Mouse (Mus musculus): ENCODE measurements around the gene Cplx3. TPM values are rescaled to one million over a fixed set of nuclear protein-coding genes. Genes with fewer than 3 reads are reported as not detected.

Gene Cplx3
- total RNA-seq, 4 experiments from 2014 or later = 15.3 to 21.3 (median 19.1) TPM

- peak in 1 of 2 experiments; percentile 75 for DNase-seq (ENCODE audit: low spot score in 2 of 2)
Observed at GRCm38 (mm10) chr9:57601353-57601706, 4.8 kb downstream of the Cplx3 start.

GRCm38 (mm10) chr9:57600620-57601352 is 5.3 kb downstream of the Cplx3 start:
- DNase-seq (ENCODE audit: low spot score in 2 of 2) = no peak

DNA sequence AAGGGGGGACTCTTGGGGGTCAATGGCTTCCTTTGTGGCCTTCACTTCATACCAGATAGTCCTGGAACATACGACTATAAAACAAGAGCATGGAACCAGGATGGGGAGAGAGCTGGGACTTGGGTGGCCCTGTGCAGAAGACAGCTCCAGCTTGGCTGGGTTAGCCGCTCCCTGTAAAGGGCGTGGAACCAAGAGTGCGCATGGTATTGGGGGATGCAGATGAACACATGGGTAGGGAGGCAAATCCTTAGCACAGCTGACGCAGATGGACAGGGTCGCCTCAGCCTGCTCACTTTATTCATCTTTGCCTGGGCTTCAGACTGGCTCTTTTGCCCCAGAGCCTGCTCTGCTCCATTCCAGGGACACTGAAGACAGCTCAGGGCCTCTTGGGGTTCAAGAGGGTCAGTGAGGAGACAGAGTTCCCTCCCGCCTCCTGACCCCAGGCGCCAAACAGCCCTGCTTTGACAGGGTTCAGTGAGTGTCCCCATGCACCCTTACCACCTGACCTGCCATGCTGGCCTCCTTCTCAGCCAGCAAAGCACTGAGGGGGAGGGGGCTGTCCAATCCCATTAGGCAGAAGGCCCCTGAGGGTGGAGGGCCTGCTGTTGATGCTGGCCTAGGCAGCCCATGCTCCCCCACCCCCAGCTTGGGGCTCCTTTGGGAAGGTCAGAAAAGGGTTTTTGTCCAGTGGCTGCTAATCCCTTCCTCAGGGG is 7.1 kb downstream of the Cplx3 start:
- no peak for DNase-seq (ENCODE audit: low spot score in 2 of 2)

DNA sequence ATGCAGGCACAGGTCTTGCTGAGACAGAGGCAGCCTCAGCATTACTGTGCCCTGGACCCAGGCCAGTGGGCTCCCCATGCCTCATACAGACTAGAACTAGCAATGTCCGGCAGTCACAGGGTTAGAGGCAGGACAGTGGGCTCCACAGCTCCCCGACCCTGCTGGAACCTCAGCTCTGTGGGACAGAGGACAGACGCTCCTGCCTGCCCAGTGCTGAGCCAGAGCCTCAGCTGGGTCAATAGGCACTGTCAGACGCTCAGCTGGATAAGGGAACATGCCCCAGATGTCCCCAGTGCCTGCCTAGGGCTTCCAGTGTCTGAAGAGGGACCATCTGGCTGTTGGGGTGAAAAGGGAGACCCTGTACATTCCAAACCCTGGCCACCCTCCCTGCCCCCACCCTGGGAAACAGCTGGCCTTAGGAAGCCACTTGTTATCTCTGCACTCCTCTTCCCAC is 8.1 kb downstream of the Cplx3 start:
- no peak for DNase-seq (ENCODE audit: low spot score in 2 of 2)

GRCm38 (mm10) chr9:57597265-57597664 is 8.8 kb downstream of the Cplx3 start:
- no peak for DNase-seq (ENCODE audit: low spot score in 2 of 2)

DNA sequence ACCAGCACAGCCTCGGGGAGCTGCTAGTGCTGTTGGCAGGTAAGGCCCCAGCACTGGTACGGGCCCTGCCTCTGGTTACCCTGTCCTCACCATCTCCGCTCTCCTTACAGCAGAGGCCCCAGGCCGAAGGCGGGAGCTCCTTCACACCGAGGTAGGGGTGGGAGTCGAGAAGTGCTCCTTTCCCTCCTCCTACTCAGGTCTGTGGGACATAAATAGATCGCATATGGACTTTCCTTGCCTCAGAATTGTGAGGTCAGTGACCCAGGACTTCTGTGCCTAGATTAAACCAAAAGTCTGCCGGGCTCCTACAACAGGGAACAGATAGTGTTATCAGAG is 11.9 kb downstream of the Cplx3 start:
- DNase-seq (ENCODE audit: low spot score in 2 of 2) = no peak

- DNase-seq (ENCODE audit: low spot score in 2 of 2) = no peak
Observed at GRCm38 (mm10) chr9:57593454-57594173, 12.5 kb downstream of the Cplx3 start.

GRCm38 (mm10) chr9:57590726-57591125 is 15.4 kb downstream of the Cplx3 start:
- DNase-seq (ENCODE audit: low spot score in 2 of 2) = no peak

GRCm38 (mm10) chr9:57589224-57590126 is 16.6 kb downstream of the Cplx3 start, which contains the start of gene Ulk3:
Ulk3 (plus strand) TSS chr9:57589452.
- DNase-seq (ENCODE audit: low spot score in 2 of 2) = peak; percentile 63 to 73

DNA sequence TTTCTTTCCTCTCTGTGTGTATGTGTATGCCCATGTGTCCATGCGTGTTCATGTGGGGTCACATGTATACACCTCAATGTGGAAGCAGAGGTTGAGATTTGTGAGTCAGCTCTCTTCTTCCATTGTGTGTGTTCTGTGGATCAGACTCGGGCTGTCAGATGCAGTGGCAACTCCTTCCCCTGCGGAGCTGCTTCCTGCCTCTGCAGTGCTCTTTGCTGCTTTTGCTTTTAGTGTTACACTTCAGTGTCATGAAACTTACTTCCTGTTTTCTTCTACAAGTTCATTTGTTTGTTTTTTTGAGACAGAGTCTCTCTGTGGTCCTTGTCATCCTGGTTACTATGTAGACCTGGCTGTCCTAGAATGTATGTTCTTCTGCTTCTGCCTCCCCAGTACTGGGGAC is 21.1 kb downstream of the Cplx3 start:
- DNase-seq (ENCODE audit: low spot score in 2 of 2) = no peak

DNA sequence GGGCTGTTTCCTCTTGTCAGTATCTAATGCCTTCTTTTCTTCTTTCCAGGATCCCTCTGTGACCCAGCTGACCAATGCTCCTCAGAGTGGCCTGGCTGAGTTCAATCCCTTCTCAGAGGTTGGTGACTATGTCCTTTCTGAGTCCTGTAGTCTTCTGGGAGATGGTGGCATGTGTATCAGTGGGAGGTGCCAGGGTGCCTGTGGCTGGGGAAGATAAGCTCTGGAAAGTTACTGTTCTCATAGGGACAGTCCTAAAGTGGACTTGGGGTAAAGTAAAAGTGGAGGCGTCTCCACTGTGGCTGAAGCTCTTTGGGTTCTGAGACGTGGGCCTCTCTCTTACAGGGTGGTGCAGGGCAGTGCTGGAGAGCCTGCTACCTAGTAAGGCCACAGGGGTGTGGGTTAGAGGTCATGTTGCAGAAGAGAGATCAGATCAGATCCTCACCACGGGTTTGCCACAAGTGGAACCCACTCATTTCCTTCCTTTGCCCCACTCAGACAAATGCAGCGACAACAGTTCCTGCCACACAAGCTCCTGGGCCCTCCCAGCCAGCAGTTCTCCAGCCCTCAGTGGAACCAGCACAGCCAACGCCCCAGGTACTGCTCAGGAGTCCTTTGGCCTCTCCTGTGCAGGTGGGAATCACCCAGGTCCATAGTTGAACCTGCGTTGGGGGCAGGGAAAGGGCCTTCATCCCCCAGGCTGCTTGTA is 28.8 kb downstream of the Cplx3 start:
- no peak for DNase-seq (ENCODE audit: low spot score in 2 of 2)

GRCm38 (mm10) chr9:57575577-57575976 is 30.5 kb downstream of the Cplx3 start:
- DNase-seq (ENCODE audit: low spot score in 2 of 2) = no peak

GRCm38 (mm10) chr9:57574397-57574796 is 31.7 kb downstream of the Cplx3 start:
- DNase-seq (ENCODE audit: low spot score in 2 of 2) = no peak

DNA sequence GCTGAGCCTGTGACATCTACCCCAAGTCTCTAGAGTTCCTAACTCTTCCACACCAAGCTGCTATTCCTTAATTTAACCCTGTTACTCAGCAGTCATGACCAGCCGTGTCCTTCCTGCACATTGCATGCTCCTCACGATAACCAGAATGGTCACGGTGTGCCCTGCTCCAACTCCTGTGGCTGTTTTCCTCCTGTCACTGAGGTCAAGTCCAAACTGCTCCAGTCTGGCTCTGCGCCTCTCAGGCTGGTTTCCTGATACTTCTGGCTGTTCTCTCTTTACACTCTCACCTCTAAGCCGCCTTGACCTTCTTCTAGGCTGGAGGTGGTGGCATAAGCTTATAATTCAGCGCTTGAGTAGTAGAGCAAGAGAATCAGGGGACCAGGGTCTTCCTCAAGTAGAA is 37.6 kb downstream of the Cplx3 start:
- no peak for DNase-seq (ENCODE audit: low spot score in 2 of 2)

- DNase-seq (ENCODE audit: low spot score in 2 of 2) = no peak
Observed at GRCm38 (mm10) chr9:57566846-57567245, 39.2 kb downstream of the Cplx3 start.

DNA sequence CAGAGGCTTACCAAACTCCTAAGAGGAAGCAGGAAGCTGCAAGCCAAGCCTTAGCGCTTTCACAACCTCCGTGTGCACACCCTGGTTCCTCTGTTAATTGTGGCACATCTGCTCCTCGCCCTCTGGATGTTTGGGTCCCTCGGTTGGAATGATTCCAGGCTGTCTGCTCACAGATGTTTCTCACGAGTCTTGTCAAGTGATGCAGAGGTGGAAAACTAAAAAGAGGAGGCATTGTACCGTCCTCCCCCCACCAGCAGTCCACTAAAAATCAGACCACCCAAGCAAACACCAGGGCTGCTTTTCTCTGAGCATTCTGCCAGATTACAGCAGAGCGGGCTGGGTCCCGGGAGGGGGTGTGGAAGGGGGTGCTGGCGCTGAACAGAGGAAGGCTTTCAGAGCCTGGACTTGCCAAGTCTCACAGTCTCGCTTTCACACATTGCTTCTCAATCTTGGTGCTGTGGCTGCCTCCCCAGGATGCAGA is 40.3 kb downstream of the Cplx3 start:
- DNase-seq (ENCODE audit: low spot score in 2 of 2) = peak in 1 of 2 experiments; percentile 70

GRCm38 (mm10) chr9:57564609-57565008 is 41.5 kb downstream of the Cplx3 start:
- DNase-seq (ENCODE audit: low spot score in 2 of 2) = no peak

GRCm38 (mm10) chr9:57562896-57563372 is 43.1 kb downstream of the Cplx3 start:
- DNase-seq (ENCODE audit: low spot score in 2 of 2) = no peak

GRCm38 (mm10) chr9:57561711-57562099 is 44.4 kb downstream of the Cplx3 start:
- DNase-seq (ENCODE audit: low spot score in 2 of 2) = no peak
